Mouse (Mus musculus) gastrocnemius, postnatal 10 days (tissue): ENCODE measurements around the gene Cep250. TPM values are rescaled to one million over a fixed set of nuclear protein-coding genes. Genes with fewer than 3 reads are reported as not detected.

ENCODE experiments used
- DNase-seq: peaks from one replicate; pipeline ENCODE4 v3.0.0; 2021; ENCODE audit warnings: mixed read lengths
- total RNA-seq, 2 experiments: library from RNA; stranded (reverse); gene quantifications; 2 replicates each; pipeline ENCODE4 v1.2.3; 2021

Gene Cep250
- total RNA-seq, 2 experiments from 2014 or later, result 7.8 to 11.7 TPM

GRCm38 (mm10) chr2:155962991-155963390 lies 6.7 kb downstream of the Cep250 start:
- DNase-seq, result no peak

GRCm38 (mm10) chr2:155973348-155973747 lies 17.1 kb downstream of the Cep250 start:
- no peak for DNase-seq

- DNase-seq, result no peak
Measured at GRCm38 (mm10) chr2:155974087-155974731, 18.0 kb downstream of the Cep250 start.

- DNase-seq, result no peak
Measured at GRCm38 (mm10) chr2:155979328-155979991, 23.2 kb downstream of the Cep250 start.

GRCm38 (mm10) chr2:155985776-155986175 lies 29.5 kb downstream of the Cep250 start:
- no peak for DNase-seq

- DNase-seq, result no peak
Measured at GRCm38 (mm10) chr2:155987131-155987530, 30.9 kb downstream of the Cep250 start.

- no peak for DNase-seq
Measured at GRCm38 (mm10) chr2:155989085-155989484, 32.8 kb downstream of the Cep250 start.

- DNase-seq, result peak; percentile 17
Measured at GRCm38 (mm10) chr2:155991151-155991550, 34.9 kb downstream of the Cep250 start.

GRCm38 (mm10) chr2:155991863-155992321 lies 35.6 kb downstream of the Cep250 start:
- peak; percentile 60 for DNase-seq

- DNase-seq, result no peak
Measured at GRCm38 (mm10) chr2:156005393-156005792, 49.1 kb downstream of the Cep250 start.

GRCm38 (mm10) chr2:156007888-156008532 lies 51.8 kb downstream of the Cep250 start, which contains the start of the genes 6430550D23Rik and Ergic3:
Gene 6430550D23Rik (minus strand): TSS chr2:156007977.
Gene Ergic3 (plus strand): TSS chr2:156008045.
- DNase-seq, result peak; percentile 97

- DNase-seq, result no peak
Measured at GRCm38 (mm10) chr2:156018106-156018505, 61.8 kb downstream of the Cep250 start.

GRCm38 (mm10) chr2:156021219-156021618 lies 65.0 kb downstream of the Cep250 start:
- no peak for DNase-seq

GRCm38 (mm10) chr2:156021765-156022164 lies 65.5 kb downstream of the Cep250 start:
- DNase-seq, result no peak

- DNase-seq, result no peak
Measured at GRCm38 (mm10) chr2:156025482-156025881, 69.2 kb downstream of the Cep250 start.

GRCm38 (mm10) chr2:156039390-156039789 lies 83.1 kb downstream of the Cep250 start:
- no peak for DNase-seq

GRCm38 (mm10) chr2:156042903-156043302 lies 86.6 kb downstream of the Cep250 start:
- no peak for DNase-seq

- no peak for DNase-seq
Measured at GRCm38 (mm10) chr2:156047929-156048328, 91.7 kb downstream of the Cep250 start.

Other genes starting within 250 kb of the Cep250 start
- gene Edem2, start 227.0 kb upstream of the Cep250 start, total RNA-seq, result 1 to 10 TPM; 7.2 to 9.0 TPM
- not detected for gene Gm17581, start 220.6 kb upstream of the Cep250 start, total RNA-seq
- gene Procr, start 205.3 kb upstream of the Cep250 start, total RNA-seq, result 10 to 100 TPM; 11.7 to 11.9 TPM
- under 1 TPM in 1 of 2 experiments, not detected in 1; 0.11 TPM for gene Mmp24, start 181.1 kb upstream of the Cep250 start, total RNA-seq
- 10 to 100 TPM; 14.3 to 16.9 TPM for gene BC029722, start 137.0 kb upstream of the Cep250 start, total RNA-seq
- 10 to 100 TPM; 58.0 to 63.8 TPM for gene Eif6, start 129.5 kb upstream of the Cep250 start, total RNA-seq
- gene Fam83c, start 121.6 kb upstream of the Cep250 start, total RNA-seq, result not detected
- gene Uqcc1, start 26.1 kb upstream of the Cep250 start, total RNA-seq, result 100 to 1,000 TPM in 1 of 2 experiments, 10 to 100 TPM in 1; 92.3 to 108 TPM
- not detected for gene Gm15557, start 15.7 kb upstream of the Cep250 start, total RNA-seq
- under 1 TPM in 1 of 2 experiments, not detected in 1; 0.14 TPM for gene Gdf5, start 11.1 kb upstream of the Cep250 start, total RNA-seq
- gene 6430550D23Rik, start 51.5 kb downstream of the Cep250 start, total RNA-seq, result under 1 TPM; 0.49 to 0.63 TPM
- gene Ergic3, start 51.6 kb downstream of the Cep250 start, total RNA-seq, result 10 to 100 TPM; 78.1 to 84.4 TPM
- not detected for gene Fer1l4, start 96.5 kb downstream of the Cep250 start, total RNA-seq
- under 1 TPM; 0.85 to 0.86 TPM for gene Spag4, start 108.7 kb downstream of the Cep250 start, total RNA-seq
- gene Cpne1, start 155.5 kb downstream of the Cep250 start, total RNA-seq, result 10 to 100 TPM; 14.5 to 15.1 TPM
- 10 to 100 TPM; 13.9 to 17.9 TPM for gene Rbm12, start 155.5 kb downstream of the Cep250 start, total RNA-seq
- 10 to 100 TPM; 12.8 to 13.4 TPM for gene Gm28036, start 170.6 kb downstream of the Cep250 start, total RNA-seq
- 100 to 1,000 TPM; 207 to 226 TPM for gene Romo1, start 187.6 kb downstream of the Cep250 start, total RNA-seq
- gene Nfs1, start 187.7 kb downstream of the Cep250 start, total RNA-seq, result 10 to 100 TPM; 48.4 to 55.1 TPM
- 100 to 1,000 TPM; 139 to 199 TPM for gene Rbm39, start 223.8 kb downstream of the Cep250 start, total RNA-seq
- 10 to 100 TPM; 25.1 to 27.3 TPM for gene Phf20, start 240.0 kb downstream of the Cep250 start, total RNA-seq